Mouse (Mus musculus) kidney, adult 2 months (tissue): ENCODE data around the gene Steap3.

Source experiments
- CTCF ChIP-seq: fragments of 200-500 bp; conservative IDR thresholded peaks from 2 replicates; pipeline ENCODE4 v1.5.1; 2011; ENCODE audit warnings: low read depth, mild to moderate bottlenecking, control low read depth, low read length, moderate library complexity, mixed read lengths; ENCODE audit not compliant: insufficient read depth, insufficient read length
- POLR2A ChIP-seq: fragments of 200-500 bp; IDR thresholded peaks from one replicate; pipeline ENCODE4 v1.6.1; 2011; ENCODE audit warnings: low read depth, low read length, control low read depth

GRCm38 (mm10) chr1:120203836-120204235, 68.7 kb downstream of the Steap3 start:
- TF ChIP-seq CTCF (no peak), POLR2A (no peak)
